Mouse (Mus musculus) liver, postnatal 0 days (tissue): ENCODE data around the gene Ddx42. TPM values are rescaled to one million over a fixed set of nuclear protein-coding genes. Genes with fewer than 3 reads are reported as not detected.
A peak's percentile ranks its signal among the peaks of the same experiment; 100 is the strongest.

ENCODE experiments used
- ATAC-seq: fragments of 200-750 bp; cut with Nextera tagmentation; 2 replicates; pipeline ENCODE4 v1.8.0; 2017; ENCODE audit warnings: mild to moderate bottlenecking, moderate library complexity
- DNase-seq: peaks from one replicate; pipeline ENCODE4 v3.0.0-alpha.2; 2016
- H3K27ac ChIP-seq: fragments of 300-500 bp; sonication (generic); 2 replicates; pipeline ENCODE4 v1.5.1; 2014; ENCODE audit warnings: antibody characterized with exemption, moderate library complexity, mild to moderate bottlenecking, low read depth
- H3K27me3 ChIP-seq: fragments of 300-500 bp; sonication (generic); 2 replicates; pipeline ENCODE4 v1.6.1; 2014; ENCODE audit warnings: low read length, control low read depth, mixed read lengths; ENCODE audit not compliant: insufficient read depth
- H3K36me3 ChIP-seq: fragments of 300-500 bp; sonication (generic); replicated peaks from 2 replicates; pipeline ENCODE4 v1.6.1; 2014; ENCODE audit warnings: mild to moderate bottlenecking, control low read depth, low read length, moderate library complexity, mixed read lengths; ENCODE audit not compliant: insufficient read depth
- H3K4me1 ChIP-seq: fragments of 300-500 bp; sonication (generic); 2 replicates; pipeline ENCODE4 v1.6.1; 2014; ENCODE audit warnings: antibody characterized with exemption, mild to moderate bottlenecking, control low read depth; ENCODE audit not compliant: insufficient read depth
- H3K4me2 ChIP-seq: fragments of 300-500 bp; sonication (generic); 2 replicates; pipeline ENCODE4 v1.6.1; 2014; ENCODE audit warnings: low read depth, mild to moderate bottlenecking, low read length, moderate library complexity, mixed read lengths
- H3K4me3 ChIP-seq: fragments of 300-500 bp; sonication (generic); 2 replicates; pipeline ENCODE4 v1.5.1; 2014; ENCODE audit warnings: low read depth, low read length
- H3K9ac ChIP-seq: fragments of 300-500 bp; sonication (generic); replicated peaks from 2 replicates; pipeline ENCODE4 v1.6.1; 2014; ENCODE audit warnings: mild to moderate bottlenecking, moderate library complexity
- H3K9me3 ChIP-seq: fragments of 300-500 bp; sonication (generic); 2 replicates; pipeline ENCODE4 v1.6.1; 2016; ENCODE audit warnings: mild to moderate bottlenecking, control low read depth, low read length, mixed read lengths
- CTCF ChIP-seq: sonication (generic); IDR thresholded peaks from 2 replicates; pipeline ENCODE4 v1.5.1; 2016; ENCODE audit warnings: antibody characterized with exemption, low read depth
- EP300 ChIP-seq: IDR thresholded peaks from 2 replicates; pipeline ENCODE4 v1.6.1; 2016; ENCODE audit warnings: antibody characterized with exemption, low read depth, mild to moderate bottlenecking
- WGBS: fragments of 180-500 bp; shearing (Covaris S2); extraction: QIAGEN DNeasy Blood & Tissue Kit; methylation state at CpG from one replicate; pipeline ENCODE4 v1.1.7; 2014; ENCODE audit not compliant: insufficient replicate concordance; 5-methylcytosine and 5-hydroxymethylcytosine counted together
- polyA plus RNA-seq: library from polyadenylated mRNA; unstranded; fragments of >200 nt; fragmentation: Nextera tagmentation; extraction: Ambion mirVana; gene quantifications from 2 replicates; pipeline ENCODE4 v1.2.1, GENCODE M21; 2015

Ddx42 gene
- 15.9 and 17.8 TPM in 2 replicates for polyA plus RNA-seq

DNA sequence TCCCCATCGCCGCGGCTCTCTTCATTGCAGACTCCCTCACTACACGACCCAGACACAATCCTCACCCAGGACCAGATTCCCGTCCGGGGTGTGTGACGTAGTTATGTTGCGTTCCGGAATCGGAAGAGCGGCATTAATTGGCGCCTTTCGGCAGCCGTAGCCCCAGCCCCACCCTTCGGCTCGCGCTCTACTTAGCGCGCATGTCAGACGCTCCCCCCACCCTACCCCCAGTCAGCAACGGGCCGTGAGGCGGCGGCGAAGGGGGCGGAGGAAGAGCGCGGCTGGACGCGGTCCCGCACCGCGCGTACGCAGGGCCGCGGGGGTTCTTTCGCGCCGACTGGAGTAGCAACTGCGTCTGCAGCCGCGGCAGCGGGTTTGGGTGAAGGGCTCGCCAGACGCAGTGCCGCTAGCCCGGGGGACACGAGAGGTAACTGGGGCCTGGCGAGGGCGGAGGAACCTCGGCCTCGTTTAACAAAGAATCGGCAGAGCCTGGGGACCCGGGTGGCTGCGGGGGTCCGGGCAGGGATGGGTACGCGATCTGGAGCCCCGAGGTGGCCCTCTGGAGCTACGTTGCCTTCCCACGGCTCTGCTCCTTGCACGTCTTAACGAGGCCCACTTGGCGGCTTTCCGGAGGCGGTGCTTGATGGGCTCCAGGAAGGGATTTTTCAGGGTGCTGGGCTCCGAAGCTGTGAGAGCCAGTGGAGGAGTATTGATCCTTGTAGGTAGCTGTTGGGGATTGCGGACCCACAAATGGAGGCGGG is at the start of gene Ddx42:
TSS of gene Ddx42 (plus strand) at position 197 of the 761 bp plus-strand sequence.
- Histone ChIP-seq H3K36me3 (peaks cover 3% of the 10 kb centered on the region; the same call in 1 of the 2 replicates), H3K4me3 (peak within 1 kb of the TSS; percentile 94), H3K27ac (peak within 1 kb of the TSS; percentile 96), H3K9me3 (no peaks in the 10 kb centered on the region), H3K27me3 (no peaks in the 10 kb centered on the region), H3K4me1 (peaks cover 25% of the 10 kb centered on the region), H3K9ac (peak within 1 kb of the TSS; percentile 96), H3K4me2 (peak within 1 kb of the TSS; percentile 78)
- DNase-seq, result peak; percentile 93
- peak; percentile 89 for ATAC-seq
- TF ChIP-seq CTCF (no peak), EP300 (peak; percentile 21; the same call in 1 of the 2 replicates)
- under 1% methylated on average over 70 of the region's 70 CpGs for WGBS

DNA sequence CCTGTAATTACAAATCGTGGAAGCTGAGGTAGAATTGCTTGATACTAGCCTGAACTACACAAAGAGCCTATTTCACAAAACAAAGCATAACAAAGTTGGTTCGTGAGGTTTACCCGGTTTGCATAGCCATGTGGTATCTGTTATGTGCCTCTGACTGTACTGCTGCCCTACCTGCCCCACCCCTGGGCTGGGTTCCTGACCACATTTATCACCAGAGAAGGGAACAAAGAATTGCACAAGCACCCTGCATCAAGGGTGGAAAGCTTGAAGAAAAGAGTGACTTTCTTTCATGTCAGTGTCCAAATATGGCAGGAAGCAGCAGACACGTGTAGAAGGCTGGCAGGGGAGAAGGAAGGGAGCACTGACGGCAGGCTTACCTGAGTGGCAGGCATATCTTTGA is 49.3 kb upstream of the Ddx42 start:
- no peaks in the 10 kb centered on the region for H3K9me3 ChIP-seq
- H3K9ac ChIP-seq, result no peak overlapping the region
- 60% methylated on average over 5 of the region's 5 CpGs for WGBS
- no peak for ATAC-seq
- H3K4me1 ChIP-seq, result 0 out of 2 replicates have a peak, but pooled peaks cover 2% of the 10 kb centered on the region
- H3K27me3 ChIP-seq, result no peaks in the 10 kb centered on the region
- H3K4me3 ChIP-seq, result no peak overlapping the region
- peak overlapping the region; percentile 57; the same call in 1 of the 2 replicates for H3K27ac ChIP-seq
- H3K36me3 ChIP-seq, result peaks cover 3% of the 10 kb centered on the region
- TF ChIP-seq CTCF, result no peak
- no peak for TF ChIP-seq EP300
- H3K4me2 ChIP-seq, result no peak overlapping the region
- DNase-seq, result no peak

DNA sequence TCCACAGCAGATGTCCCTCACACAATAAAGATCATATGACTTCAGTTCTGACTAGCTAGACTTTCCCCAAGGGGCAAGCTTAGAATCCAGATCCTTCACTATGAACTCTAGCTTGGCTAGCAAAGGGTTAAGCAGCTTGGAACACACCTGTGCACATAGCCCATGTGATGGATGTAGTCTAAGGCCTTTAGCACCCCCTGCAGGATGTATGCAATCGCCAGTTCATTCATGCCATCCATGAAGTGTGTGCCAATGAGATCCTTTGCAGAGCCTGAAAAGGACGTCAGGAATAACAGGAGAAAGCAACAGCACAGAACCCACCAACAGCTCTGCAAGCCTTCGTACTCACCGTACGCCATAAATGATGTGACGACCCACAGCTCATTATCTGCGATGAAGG is 45.9 kb upstream of the Ddx42 start:
- no peak for DNase-seq
- no peak overlapping the region for H3K27ac ChIP-seq
- H3K4me2 ChIP-seq, result no peak overlapping the region
- no peaks in the 10 kb centered on the region for H3K9me3 ChIP-seq
- H3K36me3 ChIP-seq, result no peaks in the 10 kb centered on the region; the same call in 1 of the 2 replicates
- H3K9ac ChIP-seq, result no peak overlapping the region
- WGBS, result 81% methylated on average over 7 of the region's 7 CpGs
- H3K4me1 ChIP-seq, result peaks cover 15% of the 10 kb centered on the region; the same call in 1 of the 2 replicates
- ATAC-seq, result peak; percentile 56; the same call in 1 of the 2 replicates
- no peaks in the 10 kb centered on the region for H3K27me3 ChIP-seq
- no peak overlapping the region for H3K4me3 ChIP-seq
- TF ChIP-seq CTCF, result peak; percentile 74
- no peak for TF ChIP-seq EP300

DNA sequence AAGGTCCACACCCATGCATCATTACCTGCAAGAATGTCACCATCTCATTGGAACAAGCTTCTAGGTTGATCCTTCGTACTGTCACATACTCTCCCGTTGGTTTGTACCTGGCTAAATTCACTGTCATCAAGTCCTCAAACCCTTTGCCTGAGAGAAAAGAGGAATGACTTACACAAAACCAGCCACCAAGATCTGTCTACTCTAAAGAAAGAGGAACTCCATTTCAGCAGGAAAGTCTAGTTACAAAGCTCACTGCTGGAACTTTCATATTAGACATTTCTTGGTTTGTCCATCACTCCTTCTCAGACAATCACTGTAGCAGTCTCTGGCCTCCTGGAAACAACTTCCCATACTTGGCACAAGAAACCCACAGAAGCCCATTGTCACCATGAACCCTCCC is 43.5 kb upstream of the Ddx42 start:
- Histone ChIP-seq H3K36me3 (no peaks in the 10 kb centered on the region), H3K9ac (no peak overlapping the region), H3K9me3 (no peaks in the 10 kb centered on the region), H3K4me2 (no peak overlapping the region), H3K27me3 (no peaks in the 10 kb centered on the region), H3K4me3 (no peak overlapping the region), H3K27ac (no peak overlapping the region; the same call in 1 of the 2 replicates), H3K4me1 (peaks cover 14% of the 10 kb centered on the region)
- 73% methylated on average over 2 of the region's 2 CpGs for WGBS
- ATAC-seq (no peak), DNase-seq (no peak)
- TF ChIP-seq CTCF (no peak), EP300 (no peak)

DNA sequence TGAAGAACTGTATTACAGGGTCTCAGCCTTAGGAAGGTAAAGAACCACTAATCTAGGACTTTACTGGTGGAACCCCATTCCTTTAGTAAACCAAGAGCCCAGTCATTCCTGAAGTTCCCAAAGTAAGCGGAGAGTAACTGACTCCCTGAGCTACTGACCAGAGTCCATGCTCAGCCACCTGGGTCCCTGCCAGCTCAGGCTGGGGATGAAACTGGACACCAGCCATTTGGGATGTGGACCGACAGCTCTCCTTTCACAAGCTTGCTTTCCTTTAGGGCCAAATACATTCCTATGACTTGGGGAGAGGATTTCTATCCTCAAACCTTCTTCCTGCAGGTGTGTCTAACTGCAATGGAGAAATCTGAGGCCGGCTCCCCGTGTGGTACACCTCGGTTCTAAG is 42.4 kb upstream of the Ddx42 start:
- no peaks in the 10 kb centered on the region for H3K9me3 ChIP-seq
- TF ChIP-seq CTCF (no peak), EP300 (no peak)
- peaks cover 19% of the 10 kb centered on the region for H3K4me1 ChIP-seq
- H3K27ac ChIP-seq, result no peak overlapping the region
- no peak for ATAC-seq
- H3K9ac ChIP-seq, result no peak overlapping the region
- no peaks in the 10 kb centered on the region for H3K27me3 ChIP-seq
- H3K4me3 ChIP-seq, result no peak overlapping the region
- H3K36me3 ChIP-seq, result no peaks in the 10 kb centered on the region
- DNase-seq, result peak; percentile 63
- WGBS, result 68% methylated on average over 5 of the region's 5 CpGs
- no peak overlapping the region for H3K4me2 ChIP-seq

DNA sequence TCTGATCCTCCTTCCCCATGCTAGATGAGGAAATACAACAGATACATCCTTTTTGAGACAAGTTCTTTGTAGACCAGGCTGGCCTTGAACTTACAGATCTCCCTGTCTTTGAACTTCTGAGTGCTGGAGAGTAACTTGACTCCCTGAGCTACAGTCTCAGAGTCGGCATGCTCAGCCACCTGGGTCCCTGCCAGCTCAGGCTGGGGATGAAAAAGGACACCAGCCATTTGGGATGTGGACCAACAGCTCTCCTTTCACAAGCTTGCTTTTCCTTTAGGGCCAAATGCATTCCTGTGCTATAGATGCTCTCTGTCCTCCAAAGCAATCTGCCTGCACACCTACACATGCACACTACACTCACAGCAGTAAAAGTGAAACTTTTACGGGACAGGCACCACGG is 41.6 kb upstream of the Ddx42 start:
- DNase-seq (no peak), ATAC-seq (no peak)
- 87% methylated on average over 3 of the region's 3 CpGs for WGBS
- H3K9me3 ChIP-seq, result no peaks in the 10 kb centered on the region
- no peak overlapping the region for H3K27ac ChIP-seq
- TF ChIP-seq EP300, result no peak
- no peak for TF ChIP-seq CTCF
- H3K9ac ChIP-seq, result no peak overlapping the region
- H3K36me3 ChIP-seq, result no peaks in the 10 kb centered on the region
- peaks cover 19% of the 10 kb centered on the region for H3K4me1 ChIP-seq
- no peak overlapping the region for H3K4me2 ChIP-seq
- H3K4me3 ChIP-seq, result no peak overlapping the region
- H3K27me3 ChIP-seq, result no peaks in the 10 kb centered on the region
